Mouse (Mus musculus) liver, embryonic 11.5 days (tissue): ENCODE data around the gene Gstt4. TPM values are rescaled to one million over a fixed set of nuclear protein-coding genes. Genes with fewer than 3 reads are reported as not detected.

Experiments
- ATAC-seq: fragments of 200-750 bp; cut with Nextera tagmentation; replicated peaks from 2 replicates; pipeline ENCODE4 v1.8.0; 2017; ENCODE audit warnings: moderate number of reproducible peaks, mild to moderate bottlenecking, moderate TSS enrichment, moderate library complexity; ENCODE audit not compliant: low FRiP score
- DNase-seq: peaks from one replicate; pipeline ENCODE4 v3.0.0-alpha.2; 2017; ENCODE audit warnings: low spot score
- H3K27ac ChIP-seq: fragments of 300-500 bp; sonication (generic); 2 replicates; pipeline ENCODE4 v1.5.1; 2014; ENCODE audit warnings: mild to moderate bottlenecking, low read depth, low read length, control low read depth
- H3K27me3 ChIP-seq: fragments of 300-500 bp; sonication (generic); replicated peaks from 2 replicates; pipeline ENCODE4 v1.6.1; 2014; ENCODE audit warnings: low read length, mixed read lengths; ENCODE audit not compliant: control insufficient read depth, insufficient read depth
- H3K36me3 ChIP-seq: fragments of 300-500 bp; sonication (generic); 2 replicates; pipeline ENCODE4 v1.6.1; 2014; ENCODE audit warnings: mild to moderate bottlenecking, low read length, moderate library complexity, mixed read lengths; ENCODE audit not compliant: control insufficient read depth, insufficient read depth
- H3K4me1 ChIP-seq: fragments of 300-500 bp; sonication (generic); replicated peaks from 2 replicates; pipeline ENCODE4 v1.6.1; 2014; ENCODE audit warnings: low read length, mixed read lengths; ENCODE audit not compliant: control insufficient read depth, insufficient read depth
- H3K4me2 ChIP-seq: fragments of 300-500 bp; sonication (generic); 2 replicates; pipeline ENCODE4 v1.6.1; 2014; ENCODE audit warnings: mild to moderate bottlenecking, control low read depth, moderate library complexity
- H3K4me3 ChIP-seq: fragments of 300-500 bp; sonication (generic); 2 replicates; pipeline ENCODE4 v1.5.1; 2014; ENCODE audit warnings: low read depth, low read length, control low read depth
- H3K9ac ChIP-seq: fragments of 300-500 bp; sonication (generic); 2 replicates; pipeline ENCODE4 v1.6.1; 2014; ENCODE audit warnings: low read depth, low read length, control low read depth
- H3K9me3 ChIP-seq: fragments of 300-500 bp; sonication (generic); 2 replicates; pipeline ENCODE4 v1.6.1; 2016; ENCODE audit warnings: low read length, inconsistent platforms, mixed read lengths; ENCODE audit not compliant: control insufficient read depth
- WGBS: fragments of 180-500 bp; shearing (Covaris S2); extraction: QIAGEN DNeasy Blood & Tissue Kit; methylation state at CpG from one replicate; pipeline ENCODE4 v1.1.7; 2014; 5-methylcytosine and 5-hydroxymethylcytosine counted together
- polyA plus RNA-seq: library from polyadenylated mRNA; unstranded; fragments of >200 nt; fragmentation: Nextera tagmentation; extraction: Ambion mirVana; gene quantifications from 2 replicates; pipeline ENCODE4 v1.2.1, GENCODE M21; 2014

Gstt4 gene
- polyA plus RNA-seq, 1 experiment from 2014 or later = not detected

DNA sequence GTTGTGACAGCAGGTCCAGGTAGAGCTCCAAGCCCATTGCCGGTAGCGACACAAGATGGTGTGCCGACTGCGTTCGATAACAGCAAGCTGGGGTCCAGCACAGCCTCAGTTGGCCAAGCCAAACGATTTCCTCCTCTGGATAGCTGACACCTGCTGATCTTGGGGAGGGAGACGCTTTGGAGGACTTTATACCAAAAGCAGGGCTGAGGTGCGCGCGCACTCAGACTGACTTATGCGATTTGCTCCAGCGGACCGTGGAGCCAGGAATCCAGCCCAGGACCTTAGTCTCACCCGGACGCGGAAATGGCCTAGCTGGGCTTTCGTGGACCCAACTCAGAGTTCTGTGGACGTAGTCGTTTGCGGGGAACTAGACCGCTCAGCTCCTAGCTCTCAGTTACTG, 11.9 kb upstream of the Gstt4 start:
- no peaks in the 10 kb centered on the region for H3K36me3 ChIP-seq
- H3K9me3 ChIP-seq = no peaks in the 10 kb centered on the region
- ATAC-seq (peak; percentile 10; the same call in 1 of the 2 replicates), DNase-seq (peak; percentile 84)
- peak overlapping the region; percentile 77 for H3K27ac ChIP-seq
- peak overlapping the region; percentile 63 for H3K9ac ChIP-seq
- peaks cover 31% of the 10 kb centered on the region for H3K4me1 ChIP-seq
- peak overlapping the region; percentile 52 for H3K4me3 ChIP-seq
- H3K4me2 ChIP-seq = peak overlapping the region; percentile 94
- 1% methylated on average over 21 of the region's 21 CpGs for whole genome bisulfite sequencing
- no peaks in the 10 kb centered on the region for H3K27me3 ChIP-seq

DNA sequence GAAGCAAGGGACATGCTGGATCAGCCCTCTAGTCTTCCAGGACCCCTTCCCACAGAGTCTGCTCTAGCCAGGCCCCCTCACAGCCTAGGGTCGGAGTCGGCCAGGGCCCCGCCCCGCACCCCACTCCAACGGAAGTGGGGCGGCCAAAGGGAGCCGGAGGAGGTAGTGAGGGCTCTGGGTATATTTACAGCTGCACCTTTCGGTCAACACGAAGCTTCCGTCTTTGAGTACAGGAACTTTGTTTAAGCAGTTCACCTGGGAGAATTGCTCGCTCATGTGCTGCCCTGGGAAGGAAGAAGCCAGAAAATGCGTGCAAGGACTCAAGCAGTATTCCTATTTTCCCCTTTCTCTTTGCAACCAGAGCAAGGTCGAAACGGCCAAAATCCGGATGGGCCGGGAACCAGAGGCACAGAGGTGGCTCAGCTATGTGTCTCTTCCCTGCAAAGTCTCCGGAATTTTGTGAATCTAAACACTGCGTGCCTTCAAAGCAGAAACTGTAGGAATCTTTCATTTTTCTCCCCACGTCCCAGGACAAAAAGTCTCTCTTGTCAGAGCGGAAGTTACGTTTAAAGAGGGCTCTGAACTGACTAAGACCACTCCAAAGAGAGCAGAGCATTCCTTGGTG, 11.2 kb upstream of the Gstt4 start:
- Histone ChIP-seq H3K9me3 (no peaks in the 10 kb centered on the region), H3K27me3 (no peaks in the 10 kb centered on the region), H3K36me3 (no peaks in the 10 kb centered on the region), H3K9ac (peak overlapping the region; percentile 63), H3K4me3 (peak overlapping the region; percentile 52), H3K4me1 (peaks cover 31% of the 10 kb centered on the region), H3K27ac (peak overlapping the region; percentile 77; the same call in 1 of the 2 replicates), H3K4me2 (peak overlapping the region; percentile 94)
- DNase-seq (no peak), ATAC-seq (no peak)
- WGBS = 14% methylated on average over 21 of the region's 21 CpGs

GRCm38 (mm10) chr10:75832272-75832895, 10.0 kb upstream of the Gstt4 start:
- ATAC-seq = no peak
- Histone ChIP-seq H3K36me3 (no peaks in the 10 kb centered on the region), H3K4me2 (no peak overlapping the region), H3K4me1 (peaks cover 22% of the 10 kb centered on the region), H3K9ac (no peak overlapping the region), H3K9me3 (no peaks in the 10 kb centered on the region), H3K27ac (no peak overlapping the region), H3K27me3 (no peaks in the 10 kb centered on the region), H3K4me3 (no peak overlapping the region)
- 52% methylated on average over 13 of the region's 13 CpGs for WGBS
- DNase-seq = peak; percentile 55

- no peak overlapping the region for H3K27ac ChIP-seq
- DNase-seq = no peak
- no peaks in the 10 kb centered on the region for H3K27me3 ChIP-seq
- H3K4me1 ChIP-seq = peaks cover 13% of the 10 kb centered on the region
- no peaks in the 10 kb centered on the region for H3K9me3 ChIP-seq
- no peak overlapping the region for H3K9ac ChIP-seq
- 85% methylated on average over 2 of the region's 2 CpGs for WGBS
- no peaks in the 10 kb centered on the region for H3K36me3 ChIP-seq
- no peak overlapping the region for H3K4me2 ChIP-seq
- no peak for ATAC-seq
- H3K4me3 ChIP-seq = no peak overlapping the region
Observed at GRCm38 (mm10) chr10:75830275-75830670, 7.9 kb upstream of the Gstt4 start.

DNA sequence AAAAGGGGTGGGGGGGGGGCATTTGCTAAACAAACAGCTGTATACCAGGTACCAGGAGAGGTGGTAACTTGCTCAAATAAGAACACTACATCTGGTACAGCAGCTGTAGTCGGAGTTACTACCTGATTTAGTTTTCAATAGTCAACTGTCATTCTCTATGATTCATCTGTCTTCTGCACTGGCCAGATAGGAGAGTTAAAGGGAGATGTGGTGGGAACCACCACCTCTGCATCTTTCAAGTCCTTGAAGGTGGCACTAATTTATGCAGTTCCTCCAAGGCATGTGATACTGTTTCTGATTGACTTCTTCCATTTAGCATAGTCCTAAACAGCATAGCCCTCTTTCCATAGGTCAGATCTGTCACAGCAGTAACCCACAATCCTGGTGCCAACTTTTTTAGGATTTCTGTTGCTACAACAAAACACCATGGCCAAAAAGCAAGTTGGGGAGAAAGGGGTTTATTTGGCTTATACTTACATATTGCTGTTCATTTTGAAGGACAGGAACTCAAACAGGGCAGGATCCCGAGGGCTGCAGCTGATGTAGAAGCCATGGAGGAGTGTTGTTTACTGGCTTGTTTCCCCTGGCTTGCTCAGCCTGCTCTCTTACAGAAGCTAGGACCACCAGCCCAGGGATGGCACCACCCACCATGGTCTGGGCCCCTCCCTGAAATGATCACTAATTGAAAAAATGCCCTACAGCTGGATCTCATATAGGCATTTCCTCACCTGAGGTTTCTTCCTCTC, 7.4 kb upstream of the Gstt4 start:
- no peaks in the 10 kb centered on the region for H3K36me3 ChIP-seq
- H3K4me2 ChIP-seq = no peak overlapping the region
- peaks cover 10% of the 10 kb centered on the region for H3K4me1 ChIP-seq
- H3K27me3 ChIP-seq = no peaks in the 10 kb centered on the region
- no peak overlapping the region for H3K4me3 ChIP-seq
- no peaks in the 10 kb centered on the region for H3K9me3 ChIP-seq
- H3K9ac ChIP-seq = no peak overlapping the region
- ATAC-seq (no peak), DNase-seq (no peak)
- H3K27ac ChIP-seq = no peak overlapping the region
- WGBS = 57% methylated on average over 2 of the region's 2 CpGs

- Histone ChIP-seq H3K4me1 (peaks cover 2% of the 10 kb centered on the region; the same call in 1 of the 2 replicates), H3K36me3 (no peaks in the 10 kb centered on the region), H3K9ac (no peak overlapping the region), H3K27me3 (no peaks in the 10 kb centered on the region), H3K4me3 (no peak overlapping the region), H3K4me2 (no peak overlapping the region), H3K27ac (no peak overlapping the region), H3K9me3 (no peaks in the 10 kb centered on the region)
- ATAC-seq (no peak), DNase-seq (no peak)
Observed at GRCm38 (mm10) chr10:75828500-75828931, 6.2 kb upstream of the Gstt4 start.

DNA sequence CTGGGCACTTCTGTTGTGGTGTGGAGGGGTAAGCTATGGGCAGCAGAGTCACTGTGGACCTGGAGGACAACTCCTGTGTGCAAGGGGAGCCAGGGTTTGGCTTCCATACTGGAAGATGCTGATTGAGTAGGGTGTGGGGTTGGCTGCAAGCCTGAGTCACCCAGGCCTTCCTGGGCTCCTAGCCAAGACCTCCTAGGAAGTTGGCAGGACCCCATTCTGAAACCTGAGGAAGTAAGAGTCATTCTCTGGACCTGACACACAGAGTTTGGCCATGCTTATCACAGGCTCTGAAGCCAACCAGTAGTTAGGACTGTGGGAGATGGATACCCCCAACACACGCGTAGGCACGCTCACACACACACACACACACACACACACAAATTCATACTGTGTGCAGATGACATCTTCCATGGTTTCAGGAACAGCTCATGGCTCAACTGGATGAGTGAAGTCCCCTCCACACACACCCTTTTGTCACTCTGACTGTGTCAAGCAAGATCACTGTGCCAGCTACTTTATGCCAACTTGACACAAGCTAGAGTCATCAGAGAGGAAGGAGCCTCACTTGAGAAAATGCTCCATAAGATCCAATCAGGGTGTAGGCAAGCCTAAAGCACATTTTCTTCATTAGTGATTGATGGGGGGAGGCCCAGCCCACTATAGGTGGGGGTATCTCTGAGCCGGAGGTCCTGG, 5.5 kb upstream of the Gstt4 start:
- H3K9me3 ChIP-seq = no peaks in the 10 kb centered on the region
- H3K27me3 ChIP-seq = no peaks in the 10 kb centered on the region
- no peak overlapping the region for H3K27ac ChIP-seq
- H3K4me1 ChIP-seq = no peaks in the 10 kb centered on the region
- H3K36me3 ChIP-seq = no peaks in the 10 kb centered on the region
- H3K9ac ChIP-seq = no peak overlapping the region
- H3K4me3 ChIP-seq = no peak overlapping the region
- WGBS = 94% methylated on average over 4 of the region's 4 CpGs
- no peak overlapping the region for H3K4me2 ChIP-seq
- DNase-seq (no peak), ATAC-seq (no peak)

- no peak for ATAC-seq
- DNase-seq = no peak
- no peaks in the 10 kb centered on the region for H3K4me1 ChIP-seq
- 72% methylated on average over 4 of the region's 4 CpGs for WGBS
- H3K9ac ChIP-seq = no peak overlapping the region
- no peaks in the 10 kb centered on the region for H3K36me3 ChIP-seq
- H3K27me3 ChIP-seq = no peaks in the 10 kb centered on the region
- H3K27ac ChIP-seq = no peak overlapping the region
- H3K9me3 ChIP-seq = no peaks in the 10 kb centered on the region
- H3K4me2 ChIP-seq = no peak overlapping the region
- H3K4me3 ChIP-seq = no peak overlapping the region
Observed at GRCm38 (mm10) chr10:75824530-75824929, 2.2 kb upstream of the Gstt4 start.
